Mouse (Mus musculus): ENCODE measurements around the gene Fbln1. TPM values are rescaled to one million over a fixed set of nuclear protein-coding genes. Genes with fewer than 3 reads are reported as not detected.

Fbln1 gene
- polyA plus RNA-seq, 1 experiment from 2014 or later = 47.4 TPM

GRCm38 (mm10) chr15:85208332-85208731, 2.6 kb downstream of the Fbln1 start:
- no peaks in the 10 kb centered on the region for H3K36me3 ChIP-seq (replicated peaks)
- 10% methylated on average over 10 of the region's 10 CpGs for WGBS
- peak overlapping the region; percentile 95 for H3K4me2 ChIP-seq
- no peaks in the 10 kb centered on the region for H3K9me3 ChIP-seq
- no peaks in the 10 kb centered on the region for H3K27me3 ChIP-seq (replicated peaks)
- ATAC-seq (replicated peaks) = no peak
- H3K27ac ChIP-seq = peak overlapping the region; percentile 43
- no peak overlapping the region for H3K9ac ChIP-seq
- H3K4me1 ChIP-seq = peaks cover 30% of the 10 kb centered on the region
- H3K4me3 ChIP-seq = no peak overlapping the region; the same call in 1 of the 2 replicates

DNA sequence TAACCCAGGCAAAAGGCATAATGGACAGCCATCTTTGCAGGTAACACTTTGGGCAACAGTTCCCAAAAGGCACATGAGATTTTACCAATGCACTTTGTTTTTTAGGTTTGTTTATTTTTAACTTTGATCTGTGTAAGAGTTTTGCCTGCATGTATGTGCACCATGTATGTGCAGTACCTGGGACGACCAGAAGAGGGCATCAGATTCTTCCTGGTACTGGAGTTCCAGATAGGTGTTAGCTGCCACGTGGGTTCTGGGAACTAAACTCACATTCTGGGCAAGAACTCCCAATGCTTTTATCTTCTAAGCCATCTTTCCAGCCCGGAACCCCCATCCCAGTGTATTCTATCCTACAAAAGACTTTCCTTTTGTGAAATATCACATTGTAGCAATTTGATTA, 3.6 kb downstream of the Fbln1 start:
- H3K4me2 ChIP-seq = no peak overlapping the region
- 88% methylated on average over 3 of the region's 3 CpGs for whole genome bisulfite sequencing
- H3K9ac ChIP-seq = no peak overlapping the region
- no peak overlapping the region for H3K27ac ChIP-seq
- H3K4me1 ChIP-seq = peaks cover 30% of the 10 kb centered on the region
- H3K9me3 ChIP-seq = no peaks in the 10 kb centered on the region
- no peak for ATAC-seq (replicated peaks)
- H3K27me3 ChIP-seq (replicated peaks) = no peaks in the 10 kb centered on the region
- H3K36me3 ChIP-seq (replicated peaks) = no peaks in the 10 kb centered on the region
- no peak overlapping the region for H3K4me3 ChIP-seq

DNA sequence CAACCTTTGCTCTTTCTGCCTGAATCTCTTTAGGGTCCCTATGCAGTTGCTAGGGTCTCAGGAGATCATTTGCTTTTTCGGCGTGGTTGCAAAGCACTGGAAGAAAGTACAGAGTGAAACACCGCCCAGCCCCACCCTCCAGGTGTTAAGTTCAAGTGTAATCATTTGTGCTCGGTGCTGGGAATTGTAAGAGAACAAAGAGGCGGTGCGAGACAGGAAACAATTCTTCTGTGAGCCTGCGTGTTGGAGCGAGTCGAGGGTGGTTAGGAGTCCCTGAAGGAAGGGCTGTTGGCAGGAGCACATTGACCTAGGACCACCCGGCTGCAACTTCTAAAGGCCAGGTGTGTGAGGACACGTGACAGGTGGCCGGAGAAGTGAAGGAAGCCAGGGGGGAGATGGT, 4.9 kb downstream of the Fbln1 start:
- H3K4me2 ChIP-seq = no peak overlapping the region
- H3K4me1 ChIP-seq = peaks cover 29% of the 10 kb centered on the region
- no peak overlapping the region for H3K9ac ChIP-seq
- no peaks in the 10 kb centered on the region for H3K36me3 ChIP-seq (replicated peaks)
- no peak for ATAC-seq (replicated peaks)
- no peaks in the 10 kb centered on the region for H3K9me3 ChIP-seq
- 87% methylated on average over 12 of the region's 12 CpGs for WGBS
- H3K27me3 ChIP-seq (replicated peaks) = no peaks in the 10 kb centered on the region
- H3K4me3 ChIP-seq = no peak overlapping the region
- no peak overlapping the region for H3K27ac ChIP-seq

DNA sequence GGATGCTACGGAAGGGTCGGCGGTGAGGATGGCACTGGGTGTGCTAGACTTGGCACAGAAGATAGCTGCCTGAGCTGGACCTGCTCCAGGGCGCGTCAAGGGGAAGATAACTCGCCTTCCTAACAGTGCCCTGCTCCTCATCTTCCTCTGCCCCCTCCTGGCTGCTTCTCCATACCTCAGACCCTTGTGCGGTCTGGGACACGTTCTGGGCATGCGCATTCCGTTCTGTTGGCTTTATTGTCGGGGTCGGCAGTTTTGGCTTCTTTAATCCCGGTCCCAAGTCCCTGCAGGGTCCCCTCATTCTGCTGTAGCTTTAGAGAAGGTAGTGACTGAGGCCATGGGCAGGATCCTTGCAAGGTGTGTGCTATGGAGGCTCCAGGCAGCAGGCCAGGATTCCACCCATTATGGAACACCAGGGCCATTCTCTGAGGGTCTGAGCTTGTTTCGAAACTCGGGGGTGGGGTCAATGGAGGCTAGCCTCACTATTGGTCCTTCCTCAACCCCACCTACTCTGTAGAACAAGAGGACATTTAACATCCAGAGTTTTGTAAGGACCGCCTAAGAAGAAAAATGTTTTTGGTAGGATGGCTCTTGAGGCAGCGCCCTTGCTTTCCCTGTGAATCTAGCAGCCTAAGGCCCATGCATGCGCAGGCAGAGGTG, 5.5 kb downstream of the Fbln1 start:
- peaks cover 23% of the 10 kb centered on the region for H3K4me1 ChIP-seq
- H3K27me3 ChIP-seq (replicated peaks) = no peaks in the 10 kb centered on the region
- H3K9me3 ChIP-seq = no peaks in the 10 kb centered on the region
- no peak overlapping the region for H3K4me2 ChIP-seq
- no peak overlapping the region for H3K27ac ChIP-seq
- no peak for ATAC-seq (replicated peaks)
- 93% methylated on average over 18 of the region's 18 CpGs for WGBS
- H3K9ac ChIP-seq = no peak overlapping the region
- H3K4me3 ChIP-seq = no peak overlapping the region
- H3K36me3 ChIP-seq (replicated peaks) = no peaks in the 10 kb centered on the region

DNA sequence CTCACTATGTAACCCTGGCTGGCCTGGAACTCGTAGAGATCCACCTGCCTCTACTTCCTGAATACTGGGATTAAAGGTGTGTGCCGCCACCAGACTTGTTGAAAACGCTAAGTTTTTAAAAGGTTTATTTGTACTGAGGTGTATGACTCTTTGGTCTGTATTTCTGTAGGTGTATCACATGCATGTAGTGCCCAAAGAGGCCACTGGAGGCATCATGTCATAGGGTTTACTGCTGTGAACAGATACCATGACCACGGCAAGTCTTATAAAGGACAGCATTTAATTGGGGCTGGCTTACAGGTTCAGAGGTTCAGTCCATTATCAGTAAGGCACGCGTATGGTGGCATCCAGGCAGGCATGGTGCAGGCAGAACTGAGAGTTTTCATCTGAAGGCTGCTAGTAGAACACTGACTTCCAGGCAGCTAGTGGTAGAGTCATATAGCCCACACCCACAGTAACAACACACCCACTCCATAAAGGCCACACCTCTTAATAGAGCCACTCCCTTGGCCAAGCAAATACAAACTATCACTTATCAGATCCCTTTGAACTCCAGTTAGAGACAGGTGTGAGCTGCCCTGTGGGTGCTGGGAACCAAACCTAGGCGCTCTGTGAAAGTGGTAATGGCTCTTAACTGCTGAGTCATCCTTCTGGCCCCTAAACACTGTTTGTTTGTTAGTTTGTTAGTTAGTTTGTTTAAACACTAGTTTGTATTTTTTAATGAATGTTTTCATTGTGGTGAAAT, 10.5 kb downstream of the Fbln1 start:
- no peak overlapping the region for H3K4me3 ChIP-seq
- 97% methylated on average over 7 of the region's 7 CpGs for WGBS
- H3K9ac ChIP-seq = no peak overlapping the region

DNA sequence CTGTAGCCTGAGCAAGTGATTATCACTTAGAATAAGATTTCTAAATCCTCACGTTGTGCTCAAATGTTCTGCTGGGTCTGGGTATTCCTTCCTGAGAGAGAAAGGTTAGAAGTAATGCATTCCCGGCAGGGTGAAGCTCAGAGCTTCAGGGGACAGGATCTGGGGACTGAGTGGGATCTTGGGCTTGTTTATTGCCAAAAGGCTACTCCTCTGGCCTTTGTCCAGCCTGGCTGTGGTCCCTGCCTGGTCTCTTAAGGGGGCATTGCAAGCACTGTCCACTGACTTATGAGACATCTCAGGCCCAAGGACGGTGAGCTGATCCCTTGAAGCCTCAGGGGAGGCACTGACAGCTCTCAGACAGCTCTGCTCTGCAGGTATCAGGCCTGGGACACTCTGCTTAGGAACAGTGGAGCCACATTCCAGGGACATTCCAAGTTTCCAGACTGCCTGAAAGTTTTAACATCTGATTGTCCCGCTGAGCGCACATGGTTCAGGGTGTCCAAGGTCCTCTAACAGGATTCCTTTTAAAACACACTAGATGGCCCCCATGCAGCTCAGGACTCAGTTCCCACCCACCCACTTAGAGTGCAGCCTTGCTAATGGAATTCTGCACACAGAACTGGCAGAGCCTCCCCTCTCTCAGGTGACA, 13.0 kb downstream of the Fbln1 start:
- WGBS = 82% methylated on average over 5 of the region's 5 CpGs
- Histone ChIP-seq H3K4me3 (no peak overlapping the region), H3K9me3 (no peaks in the 10 kb centered on the region), H3K27ac (no peak overlapping the region), H3K27me3 (replicated peaks) (no peaks in the 10 kb centered on the region), H3K4me1 (no peaks in the 10 kb centered on the region), H3K9ac (no peak overlapping the region), H3K4me2 (no peak overlapping the region), H3K36me3 (replicated peaks) (no peaks in the 10 kb centered on the region)
- ATAC-seq (replicated peaks) = no peak

More for the DNA sequence above, 10.5 kb downstream of the Fbln1 start:
- H3K4me1 ChIP-seq = no peaks in the 10 kb centered on the region
- H3K36me3 ChIP-seq (replicated peaks) = no peaks in the 10 kb centered on the region
- no peak overlapping the region for H3K4me2 ChIP-seq
- H3K9me3 ChIP-seq = no peaks in the 10 kb centered on the region
- H3K27ac ChIP-seq = no peak overlapping the region
- no peaks in the 10 kb centered on the region for H3K27me3 ChIP-seq (replicated peaks)
- ATAC-seq (replicated peaks) = no peak

DNA sequence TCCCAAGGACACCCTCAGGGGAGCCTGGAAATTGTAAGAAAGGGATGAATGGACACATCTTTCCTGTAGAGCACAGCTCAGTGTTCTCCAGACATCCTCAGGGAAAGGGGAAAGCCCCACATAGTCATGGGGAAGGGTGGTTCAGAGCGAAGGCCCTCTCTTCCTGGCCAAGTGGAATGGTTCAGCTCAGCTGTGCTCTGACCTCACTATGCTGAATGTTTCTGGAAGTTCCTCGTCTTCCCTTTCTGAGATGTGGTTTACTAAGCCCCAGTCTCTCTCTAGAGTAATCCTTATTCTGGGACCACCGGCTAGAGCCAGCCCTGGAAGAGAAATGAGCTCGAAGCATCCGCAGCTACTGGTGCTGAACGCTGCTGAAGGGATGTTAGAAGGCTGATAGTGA, 14.6 kb downstream of the Fbln1 start:
- no peaks in the 10 kb centered on the region for H3K36me3 ChIP-seq (replicated peaks)
- H3K27me3 ChIP-seq (replicated peaks) = no peaks in the 10 kb centered on the region
- no peak overlapping the region for H3K9ac ChIP-seq
- no peak for ATAC-seq (replicated peaks)
- no peak overlapping the region for H3K4me3 ChIP-seq
- H3K9me3 ChIP-seq = no peaks in the 10 kb centered on the region
- no peaks in the 10 kb centered on the region for H3K4me1 ChIP-seq
- no peak overlapping the region for H3K27ac ChIP-seq
- 87% methylated on average over 6 of the region's 6 CpGs for WGBS
- H3K4me2 ChIP-seq = no peak overlapping the region

GRCm38 (mm10) chr15:85221115-85221854, 15.5 kb downstream of the Fbln1 start:
- 60% methylated on average over 12 of the region's 12 CpGs for WGBS
- no peaks in the 10 kb centered on the region for H3K27me3 ChIP-seq (replicated peaks)
- H3K27ac ChIP-seq = no peak overlapping the region
- no peaks in the 10 kb centered on the region for H3K9me3 ChIP-seq
- H3K4me1 ChIP-seq = no peaks in the 10 kb centered on the region
- no peak for ATAC-seq (replicated peaks)
- no peak overlapping the region for H3K4me3 ChIP-seq
- no peaks in the 10 kb centered on the region for H3K36me3 ChIP-seq (replicated peaks)
- no peak overlapping the region for H3K9ac ChIP-seq
- no peak overlapping the region for H3K4me2 ChIP-seq

DNA sequence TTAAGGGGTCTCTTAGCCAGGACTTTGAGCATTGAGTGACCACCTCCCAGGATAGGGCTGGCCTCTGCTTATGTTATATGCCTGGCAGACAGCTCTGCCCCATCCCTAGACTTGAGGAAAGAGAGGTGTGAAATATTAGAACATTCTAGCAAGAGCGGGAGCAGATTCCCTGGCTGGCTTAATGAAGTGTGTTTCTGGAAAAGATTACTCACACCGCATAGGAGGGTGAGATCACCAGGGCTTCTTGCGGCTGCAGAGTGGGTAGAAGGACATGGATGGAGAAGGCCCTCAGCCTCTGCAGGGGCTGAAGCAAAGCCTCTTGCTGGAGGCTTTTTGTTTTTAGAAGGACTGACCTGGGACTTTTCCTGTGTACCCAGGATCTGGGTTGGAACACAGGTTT, 19.9 kb downstream of the Fbln1 start:
- Histone ChIP-seq H3K4me1 (no peaks in the 10 kb centered on the region), H3K27ac (no peak overlapping the region), H3K4me2 (no peak overlapping the region), H3K9me3 (no peaks in the 10 kb centered on the region), H3K4me3 (no peak overlapping the region), H3K9ac (no peak overlapping the region), H3K36me3 (replicated peaks) (no peaks in the 10 kb centered on the region), H3K27me3 (replicated peaks) (no peaks in the 10 kb centered on the region)
- WGBS = 95% methylated on average over 3 of the region's 3 CpGs
- no peak for ATAC-seq (replicated peaks)

DNA sequence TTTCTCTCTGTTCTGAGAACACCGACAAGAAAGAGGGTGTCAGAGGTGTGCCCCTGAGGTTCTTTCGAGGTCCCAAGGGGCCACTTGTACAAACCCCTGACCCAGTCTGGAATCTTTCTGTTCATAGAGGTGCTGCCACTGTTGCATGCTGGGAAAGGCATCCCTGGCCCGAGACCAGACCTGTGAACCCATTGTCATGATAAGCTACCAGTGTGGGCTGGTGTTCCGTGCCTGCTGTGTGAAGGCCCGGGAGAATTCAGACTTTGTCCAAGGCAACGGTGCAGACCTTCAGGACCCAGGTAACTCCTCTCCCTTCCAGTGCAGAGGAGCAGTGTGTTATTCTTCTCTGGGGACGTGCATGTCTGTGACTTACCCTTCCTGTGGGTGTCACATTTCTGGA, 21.1 kb downstream of the Fbln1 start:
- no peak overlapping the region for H3K9ac ChIP-seq
- H3K27me3 ChIP-seq (replicated peaks) = no peaks in the 10 kb centered on the region
- H3K4me2 ChIP-seq = no peak overlapping the region
- H3K4me3 ChIP-seq = no peak overlapping the region
- H3K36me3 ChIP-seq (replicated peaks) = no peaks in the 10 kb centered on the region
- no peak overlapping the region for H3K27ac ChIP-seq
- WGBS = 83% methylated on average over 7 of the region's 7 CpGs
- H3K4me1 ChIP-seq = no peaks in the 10 kb centered on the region
- ATAC-seq (replicated peaks) = no peak
- H3K9me3 ChIP-seq = no peaks in the 10 kb centered on the region

DNA sequence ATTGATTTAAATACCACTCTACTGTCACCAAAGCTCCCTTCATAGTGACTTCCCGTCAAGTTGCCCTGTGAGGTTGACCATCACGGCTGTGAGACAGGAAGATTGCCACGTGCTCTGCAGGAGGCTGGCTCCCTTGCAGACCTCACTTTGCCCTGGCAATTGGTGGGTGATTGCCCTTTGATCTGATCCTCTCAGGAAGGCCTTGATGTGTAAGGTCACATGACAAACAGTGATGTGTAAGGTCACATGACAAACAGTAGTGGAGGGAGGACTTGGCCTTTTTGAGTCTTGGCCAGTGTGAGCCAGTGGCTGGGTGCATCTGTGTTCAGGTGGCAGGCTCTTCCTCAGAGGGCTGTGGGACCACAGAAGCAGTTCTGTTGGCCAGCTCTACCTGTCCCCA, 22.8 kb downstream of the Fbln1 start:
- H3K4me3 ChIP-seq = no peak overlapping the region
- no peak overlapping the region for H3K9ac ChIP-seq
- H3K4me2 ChIP-seq = no peak overlapping the region
- no peaks in the 10 kb centered on the region for H3K36me3 ChIP-seq (replicated peaks)
- H3K27me3 ChIP-seq (replicated peaks) = no peaks in the 10 kb centered on the region
- H3K9me3 ChIP-seq = no peaks in the 10 kb centered on the region
- WGBS = 80% methylated on average over 3 of the region's 3 CpGs
- no peaks in the 10 kb centered on the region for H3K4me1 ChIP-seq
- ATAC-seq (replicated peaks) = no peak
- no peak overlapping the region for H3K27ac ChIP-seq

DNA sequence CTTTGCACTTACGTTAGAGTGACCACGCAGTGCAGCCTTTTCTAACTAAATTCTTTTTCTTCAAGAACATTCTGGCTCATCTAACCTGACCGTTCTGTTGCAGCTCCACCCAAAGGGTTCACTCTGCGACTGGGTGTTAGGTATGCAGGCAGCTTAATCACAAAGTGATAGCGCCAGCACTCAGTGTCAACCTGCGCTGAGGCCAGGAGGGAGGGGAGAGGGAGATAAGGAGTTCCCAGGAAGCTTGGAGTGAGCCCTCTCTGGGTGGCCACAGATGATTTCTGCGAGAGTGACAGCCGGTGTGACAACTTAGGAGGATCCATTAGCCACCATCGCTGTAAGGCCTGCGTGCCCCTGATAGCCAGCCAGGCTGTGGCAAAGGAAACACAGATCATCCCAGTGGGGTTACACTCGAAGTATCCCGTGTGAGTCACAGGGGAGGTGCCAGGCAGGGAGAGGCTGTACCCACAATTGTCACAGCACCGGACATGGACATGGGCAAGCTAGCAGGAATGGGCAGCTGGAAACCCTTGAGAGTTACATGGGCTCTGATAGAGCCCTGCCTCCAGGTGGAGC, 24.3 kb downstream of the Fbln1 start:
- Histone ChIP-seq H3K27ac (no peak overlapping the region), H3K9me3 (no peaks in the 10 kb centered on the region), H3K9ac (no peak overlapping the region), H3K27me3 (replicated peaks) (no peaks in the 10 kb centered on the region), H3K4me3 (no peak overlapping the region), H3K4me1 (no peaks in the 10 kb centered on the region), H3K4me2 (no peak overlapping the region), H3K36me3 (replicated peaks) (no peaks in the 10 kb centered on the region)
- WGBS = 91% methylated on average over 13 of the region's 13 CpGs
- ATAC-seq (replicated peaks) = no peak
